Mouse (Mus musculus) cerebellum, adult 18-20 months (tissue): ENCODE data around the gene Setx.

ENCODE experiments used
- DNase-seq, 2 experiments: peaks; one replicate each; pipeline ENCODE4 v3.0.0; 2021

Setx gene

GRCm38 (mm10) chr2:29218831-29219230, 94.8 kb downstream of the Setx start:
- DNase-seq = no peak

DNA sequence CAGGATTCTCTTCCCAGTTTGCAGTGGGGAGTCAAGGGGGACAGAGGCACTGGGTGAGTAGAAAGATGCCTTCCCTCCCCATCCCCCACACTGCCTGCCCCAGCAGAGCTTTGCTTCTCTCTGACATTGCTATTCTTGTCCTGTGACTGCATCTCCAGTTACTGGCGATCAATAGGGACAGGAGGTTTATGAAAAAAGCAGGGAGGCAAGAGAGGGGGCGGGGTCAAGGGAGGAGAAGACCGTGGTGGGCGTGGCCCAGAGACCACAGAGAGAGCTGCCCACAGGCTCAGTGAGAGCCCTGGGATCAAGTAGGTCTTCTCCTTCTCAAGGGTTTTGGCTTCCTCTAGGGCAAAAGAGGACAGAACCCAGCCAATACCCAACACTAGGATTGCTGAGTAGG, 98.3 kb downstream of the Setx start:
- no peak for DNase-seq

DNA sequence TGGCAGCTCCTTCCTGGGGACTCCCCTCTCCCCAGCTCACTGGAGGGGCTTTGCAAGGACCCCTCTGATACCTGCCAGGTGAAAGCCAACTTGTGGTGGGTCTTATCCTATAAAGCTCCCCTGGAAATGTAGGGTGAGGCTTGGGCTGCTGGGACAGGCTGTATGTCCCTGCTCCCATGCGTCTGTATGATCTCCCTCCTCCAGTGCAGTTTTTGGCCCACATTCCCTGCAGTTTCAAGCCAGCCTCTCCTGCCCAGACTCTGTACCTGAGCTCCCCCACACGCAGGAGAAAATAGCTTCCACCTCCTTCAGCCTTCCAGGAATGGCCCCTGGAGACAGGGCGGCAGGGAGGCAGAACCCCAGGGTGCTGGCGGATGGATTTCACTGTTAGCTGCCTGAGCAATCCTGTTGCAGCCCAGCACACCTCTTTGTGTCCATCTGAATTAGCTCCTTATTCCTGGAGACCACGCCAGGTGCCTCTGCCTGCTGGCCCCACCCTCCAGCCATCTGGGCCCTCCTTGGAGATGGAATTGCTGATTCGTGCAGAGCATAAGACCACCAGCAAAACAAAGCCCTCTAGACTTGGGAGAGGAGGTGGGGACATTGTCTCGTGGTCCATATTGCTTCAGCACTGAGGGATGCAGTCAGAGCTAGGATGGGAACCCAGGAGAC, 99.7 kb downstream of the Setx start:
- peak in 1 of 2 experiments; percentile 46 for DNase-seq

GRCm38 (mm10) chr2:29226671-29227070, 102.7 kb downstream of the Setx start:
- no peak for DNase-seq

GRCm38 (mm10) chr2:29230191-29230835, 106.3 kb downstream of the Setx start:
- no peak for DNase-seq
